Mouse (Mus musculus): Measurements from ENCODE around the gene U2af2. TPM values are rescaled to one million over a fixed set of nuclear protein-coding genes. Genes with fewer than 3 reads are reported as not detected.

The U2af2 gene
- polyA plus RNA-seq, 1 experiment from 2014 or later: 105 TPM

- Histone ChIP-seq H3K4me1 (replicated peaks) (no peaks in the 10 kb centered on the region), H3K36me3 (peaks cover 49% of the 10 kb centered on the region), H3K9me3 (no peaks in the 10 kb centered on the region), H3K4me3 (no peak overlapping the region), H3K27ac (replicated peaks) (no peak overlapping the region), H3K27me3 (no peaks in the 10 kb centered on the region), H3K9ac (no peak overlapping the region), H3K4me2 (no peak overlapping the region)
- 90% methylated on average over 3 of the region's 3 CpGs for WGBS
- ATAC-seq (ENCODE audit: low read depth): no peak
Measured at GRCm38 (mm10) chr7:5099796-5100195, 37.9 kb downstream of the U2af2 start.

DNA sequence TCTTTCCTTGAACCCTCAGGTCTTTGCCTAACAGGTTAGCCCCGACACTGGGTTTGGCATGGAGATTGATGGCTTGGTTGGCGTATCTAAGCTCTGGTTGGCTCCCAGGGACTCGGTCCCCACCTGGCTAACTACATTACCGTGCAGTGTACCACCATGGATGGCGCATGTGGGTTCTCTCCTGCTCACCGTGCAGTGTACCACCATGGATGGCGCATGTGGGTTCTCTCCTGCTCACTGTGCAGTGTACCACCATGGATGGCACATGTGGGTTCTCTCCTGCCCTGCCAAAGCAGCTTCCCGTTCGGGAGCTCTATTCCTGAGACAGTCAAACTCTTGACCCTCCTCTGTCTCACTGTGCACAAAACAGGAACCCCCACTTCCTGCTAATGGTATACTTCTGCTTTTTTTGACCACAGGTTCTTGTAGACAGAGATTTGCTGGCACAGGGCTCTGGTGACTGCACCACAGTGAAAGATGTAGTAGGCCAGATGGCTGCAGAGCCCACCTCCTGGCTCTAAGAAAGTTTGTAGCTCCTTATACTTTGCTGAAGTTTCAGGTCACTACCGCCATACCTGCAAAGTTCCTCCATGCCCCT, 39.2 kb downstream of the U2af2 start:
- ATAC-seq (ENCODE audit: low read depth): no peak

GRCm38 (mm10) chr7:5102564-5102963, 40.6 kb downstream of the U2af2 start:
- Histone ChIP-seq H3K9ac (no peak overlapping the region), H3K36me3 (peaks cover 22% of the 10 kb centered on the region), H3K9me3 (no peaks in the 10 kb centered on the region), H3K27me3 (no peaks in the 10 kb centered on the region), H3K4me2 (no peak overlapping the region), H3K4me3 (no peak overlapping the region), H3K4me1 (replicated peaks) (no peaks in the 10 kb centered on the region), H3K27ac (replicated peaks) (no peak overlapping the region)
- ATAC-seq (ENCODE audit: low read depth): no peak
- 88% methylated on average over 2 of the region's 2 CpGs for WGBS

More for the DNA sequence above, 39.2 kb downstream of the U2af2 start:
- no peak overlapping the region for H3K4me2 ChIP-seq
- H3K27me3 ChIP-seq: no peaks in the 10 kb centered on the region
- no peaks in the 10 kb centered on the region for H3K9me3 ChIP-seq
- H3K27ac ChIP-seq (replicated peaks): no peak overlapping the region
- no peak overlapping the region for H3K9ac ChIP-seq
- 91% methylated on average over 10 of the region's 10 CpGs for WGBS
- H3K36me3 ChIP-seq: peaks cover 36% of the 10 kb centered on the region
- no peak overlapping the region for H3K4me3 ChIP-seq
- no peaks in the 10 kb centered on the region for H3K4me1 ChIP-seq (replicated peaks)

GRCm38 (mm10) chr7:5108272-5108671, 46.3 kb downstream of the U2af2 start:
- WGBS: 92% methylated on average over 4 of the region's 4 CpGs
- ATAC-seq (ENCODE audit: low read depth): no peak
- no peak overlapping the region for H3K4me3 ChIP-seq
- H3K9me3 ChIP-seq: no peaks in the 10 kb centered on the region
- H3K4me1 ChIP-seq (replicated peaks): no peaks in the 10 kb centered on the region
- H3K4me2 ChIP-seq: no peak overlapping the region
- H3K27ac ChIP-seq (replicated peaks): no peak overlapping the region
- no peak overlapping the region for H3K9ac ChIP-seq
- no peaks in the 10 kb centered on the region for H3K36me3 ChIP-seq
- no peaks in the 10 kb centered on the region for H3K27me3 ChIP-seq

- H3K36me3 ChIP-seq: no peaks in the 10 kb centered on the region
- no peak overlapping the region for H3K4me3 ChIP-seq
- no peaks in the 10 kb centered on the region for H3K27me3 ChIP-seq
- no peak overlapping the region for H3K4me2 ChIP-seq
- H3K9me3 ChIP-seq: no peaks in the 10 kb centered on the region
- 85% methylated on average over 8 of the region's 8 CpGs for WGBS
- no peaks in the 10 kb centered on the region for H3K4me1 ChIP-seq (replicated peaks)
- no peak overlapping the region for H3K27ac ChIP-seq (replicated peaks)
- no peak overlapping the region for H3K9ac ChIP-seq
- no peak for ATAC-seq (ENCODE audit: low read depth)
Measured at GRCm38 (mm10) chr7:5109301-5109700, 47.4 kb downstream of the U2af2 start.

- H3K9me3 ChIP-seq: no peaks in the 10 kb centered on the region
- H3K27me3 ChIP-seq: no peaks in the 10 kb centered on the region
- H3K36me3 ChIP-seq: no peaks in the 10 kb centered on the region
- no peak overlapping the region for H3K4me2 ChIP-seq
- H3K27ac ChIP-seq (replicated peaks): no peak overlapping the region
- no peak for ATAC-seq (ENCODE audit: low read depth)
- H3K9ac ChIP-seq: no peak overlapping the region
- 62% methylated on average over 3 of the region's 3 CpGs for WGBS
- H3K4me3 ChIP-seq: no peak overlapping the region
- H3K4me1 ChIP-seq (replicated peaks): no peaks in the 10 kb centered on the region
Measured at GRCm38 (mm10) chr7:5112701-5113100, 50.8 kb downstream of the U2af2 start.

- no peak within 1 kb of the TSS for H3K27ac ChIP-seq (replicated peaks)
- no peak for ATAC-seq (ENCODE audit: low read depth)
- H3K27me3 ChIP-seq: no peaks in the 10 kb centered on the region
- no peak within 1 kb of the TSS for H3K9ac ChIP-seq
- H3K9me3 ChIP-seq: no peaks in the 10 kb centered on the region
- WGBS: 93% methylated on average over 3 of the region's 3 CpGs
- H3K4me2 ChIP-seq: no peak within 1 kb of the TSS
- no peaks in the 10 kb centered on the region for H3K36me3 ChIP-seq
- H3K4me1 ChIP-seq (replicated peaks): no peaks in the 10 kb centered on the region
- H3K4me3 ChIP-seq: no peak within 1 kb of the TSS
Measured at GRCm38 (mm10) chr7:5116850-5117249, 54.9 kb downstream of the U2af2 start, which contains the start of gene Rfpl4. TSS of gene Rfpl4 (minus strand) at chr7:5116950.

DNA sequence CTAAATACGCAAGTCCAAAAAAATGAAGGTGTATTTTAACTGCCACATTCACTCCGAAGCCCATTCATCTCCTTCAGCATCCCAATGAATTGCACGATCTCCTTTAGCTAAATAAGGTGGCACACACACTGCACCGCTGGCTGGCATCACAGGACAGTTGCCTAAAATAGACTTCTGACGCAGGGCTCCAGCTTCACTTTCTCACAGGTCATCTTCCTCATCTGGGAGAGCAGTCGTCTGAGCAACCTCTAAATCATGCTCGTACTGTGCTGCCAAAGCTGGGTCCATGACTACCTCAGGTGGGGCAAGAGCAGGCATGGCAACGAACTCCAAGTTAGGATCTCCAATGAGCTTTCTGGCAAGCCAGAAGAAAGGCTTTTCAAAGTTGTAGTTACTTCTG, 63.1 kb downstream of the U2af2 start:
- 89% methylated on average over 8 of the region's 8 CpGs for WGBS
- ATAC-seq (ENCODE audit: low read depth): no peak

DNA sequence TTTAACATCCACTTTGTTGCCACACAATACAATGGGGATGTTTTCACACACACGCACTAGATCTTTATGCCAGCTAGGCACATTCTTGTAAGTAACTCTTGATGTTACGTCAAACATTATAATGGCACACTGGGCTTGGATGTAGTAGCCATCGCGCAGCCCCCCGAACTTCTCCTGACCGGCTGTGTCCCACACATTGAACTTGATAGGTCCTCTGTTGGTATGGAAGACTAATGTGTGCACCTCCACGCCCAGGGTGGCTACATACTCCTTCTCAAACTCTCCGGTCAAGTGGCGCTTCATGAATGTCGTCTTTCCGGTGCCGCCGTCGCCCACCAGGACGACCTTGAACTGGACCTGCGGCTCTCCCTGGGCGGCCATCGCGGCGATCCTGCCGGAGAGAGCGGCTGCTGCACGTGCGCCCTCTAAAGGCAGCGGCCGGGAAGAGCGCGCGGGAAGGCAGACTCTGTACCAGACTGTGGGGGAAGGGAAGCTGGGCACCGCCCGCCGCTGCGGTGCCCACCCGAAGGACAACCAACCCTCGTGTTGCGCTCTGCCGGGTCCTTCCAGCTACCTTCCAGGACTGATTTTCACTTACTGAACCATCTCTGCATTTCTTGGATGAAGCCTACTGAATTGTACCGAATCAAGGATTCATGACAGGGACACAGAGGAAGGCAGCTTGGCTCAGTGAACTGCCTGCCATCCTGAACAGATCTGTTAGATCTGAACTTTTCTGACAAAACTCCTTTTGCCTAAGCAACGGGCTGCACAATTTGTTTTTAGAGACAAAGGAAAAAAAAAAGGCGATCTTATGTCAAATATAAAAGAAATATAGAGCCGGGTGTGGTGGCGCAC, 63.8 kb downstream of the U2af2 start, which contains the start of gene Rasl2-9:
Gene Rasl2-9, minus strand, starts transcription at position 402 of the 858 bp plus-strand sequence.
- Histone ChIP-seq H3K4me1 (replicated peaks) (no peaks in the 10 kb centered on the region), H3K27me3 (no peaks in the 10 kb centered on the region), H3K4me2 (peak within 1 kb of the TSS; percentile 60), H3K36me3 (no peaks in the 10 kb centered on the region), H3K4me3 (peak within 1 kb of the TSS; percentile 38), H3K9ac (peak within 1 kb of the TSS; percentile 53), H3K9me3 (no peaks in the 10 kb centered on the region), H3K27ac (replicated peaks) (no peak within 1 kb of the TSS)
- ATAC-seq (ENCODE audit: low read depth): peak; percentile 88
- WGBS: 17% methylated on average over 42 of the region's 42 CpGs

More for the DNA sequence above, 63.1 kb downstream of the U2af2 start:
- H3K4me3 ChIP-seq: no peak overlapping the region
- H3K27me3 ChIP-seq: no peaks in the 10 kb centered on the region
- H3K4me1 ChIP-seq (replicated peaks): no peaks in the 10 kb centered on the region
- no peaks in the 10 kb centered on the region for H3K9me3 ChIP-seq
- no peaks in the 10 kb centered on the region for H3K36me3 ChIP-seq
- H3K4me2 ChIP-seq: no peak overlapping the region
- H3K27ac ChIP-seq (replicated peaks): no peak overlapping the region
- H3K9ac ChIP-seq: no peak overlapping the region

Small RNAs within 50 kb of the gene (microRNA-seq; reads per million reads assigned to microRNA genes)
- not detected for gene Gm26217

Other genes with a start within 250 kb of the U2af2 start
- 266 and 276 TPM in 2 replicates for gene Ube2s, start 249.6 kb upstream of the U2af2 start, polyA plus RNA-seq (2015; fragmentation: Nextera tagmentation; extraction: Ambion mirVana)
- gene Shisa7, start 217.4 kb upstream of the U2af2 start, polyA plus RNA-seq (2015; fragmentation: Nextera tagmentation; extraction: Ambion mirVana): 8.7 and 9.7 TPM in 2 replicates
- 4.5 and 4.8 TPM in 2 replicates for gene Isoc2b, start 191.9 kb upstream of the U2af2 start, polyA plus RNA-seq (2015; fragmentation: Nextera tagmentation; extraction: Ambion mirVana)
- 0.51 and 0.91 TPM in 2 replicates for gene Isoc2a, start 185.0 kb upstream of the U2af2 start, polyA plus RNA-seq (2015; fragmentation: Nextera tagmentation; extraction: Ambion mirVana)
- gene Gm36210, start 155.6 kb upstream of the U2af2 start, polyA plus RNA-seq (2015; fragmentation: Nextera tagmentation; extraction: Ambion mirVana): 0.35 and 0.47 TPM in 2 replicates
- 4.6 and 4.8 TPM in 2 replicates for gene Zfp628, start 146.9 kb upstream of the U2af2 start, polyA plus RNA-seq (2015; fragmentation: Nextera tagmentation; extraction: Ambion mirVana)
- 21.5 and 23.2 TPM in 2 replicates for gene Nat14, start 140.1 kb upstream of the U2af2 start, polyA plus RNA-seq (2015; fragmentation: Nextera tagmentation; extraction: Ambion mirVana)
- gene Ssc5d, start 136.4 kb upstream of the U2af2 start, polyA plus RNA-seq (2015; fragmentation: Nextera tagmentation; extraction: Ambion mirVana): 2.4 and 2.7 TPM in 2 replicates
- not detected in 2 replicates for gene Sbk2, start 97.7 kb upstream of the U2af2 start, polyA plus RNA-seq (2015; fragmentation: Nextera tagmentation; extraction: Ambion mirVana)
- 0.14 and 0.18 TPM in 2 replicates for gene Sbk3, start 91.0 kb upstream of the U2af2 start, polyA plus RNA-seq (2015; fragmentation: Nextera tagmentation; extraction: Ambion mirVana)
- gene Zfp579, start 66.0 kb upstream of the U2af2 start, polyA plus RNA-seq (2015; fragmentation: Nextera tagmentation; extraction: Ambion mirVana): 59.8 and 63.2 TPM in 2 replicates
- 8.4 and 9.1 TPM in 2 replicates for gene Zfp524, start 47.7 kb upstream of the U2af2 start, polyA plus RNA-seq (2015; fragmentation: Nextera tagmentation; extraction: Ambion mirVana)
- gene Fiz1, start 47.4 kb upstream of the U2af2 start, polyA plus RNA-seq (2015; fragmentation: Nextera tagmentation; extraction: Ambion mirVana): 43.0 and 43.7 TPM in 2 replicates
- gene Gm44973, start 46.6 kb upstream of the U2af2 start, polyA plus RNA-seq (2015; fragmentation: Nextera tagmentation; extraction: Ambion mirVana): 0.61 TPM in 1 of 2 replicates, not detected in the other
- gene Zfp865, start 41.8 kb upstream of the U2af2 start, polyA plus RNA-seq (2015; fragmentation: Nextera tagmentation; extraction: Ambion mirVana): 6.2 and 6.3 TPM in 2 replicates
- 40.0 and 43.3 TPM in 2 replicates for gene Ccdc106, start 41.6 kb upstream of the U2af2 start, polyA plus RNA-seq (2015; fragmentation: Nextera tagmentation; extraction: Ambion mirVana)
- not detected in 2 replicates for gene 4632433K11Rik, start 28.0 kb upstream of the U2af2 start, polyA plus RNA-seq (2015; fragmentation: Nextera tagmentation; extraction: Ambion mirVana)
- gene Zfp784, start 23.7 kb upstream of the U2af2 start, polyA plus RNA-seq (2015; fragmentation: Nextera tagmentation; extraction: Ambion mirVana): 8.3 and 9.1 TPM in 2 replicates
- gene Zfp580, start 10.6 kb upstream of the U2af2 start, polyA plus RNA-seq (2015; fragmentation: Nextera tagmentation; extraction: Ambion mirVana): 69.9 and 81.4 TPM in 2 replicates
- gene Epn1, start 18.1 kb downstream of the U2af2 start, polyA plus RNA-seq (2015; fragmentation: Nextera tagmentation; extraction: Ambion mirVana): 76.4 and 89.3 TPM in 2 replicates
- not detected in 2 replicates for gene Rfpl4, start 54.8 kb downstream of the U2af2 start, polyA plus RNA-seq (2015; fragmentation: Nextera tagmentation; extraction: Ambion mirVana)
- gene Rasl2-9, start 63.8 kb downstream of the U2af2 start, polyA plus RNA-seq (2015; fragmentation: Nextera tagmentation; extraction: Ambion mirVana): 0.34 and 0.45 TPM in 2 replicates
- gene Vmn1r55, start 87.5 kb downstream of the U2af2 start, polyA plus RNA-seq (2015; fragmentation: Nextera tagmentation; extraction: Ambion mirVana): not detected in 2 replicates
- not detected in 2 replicates for gene Vmn1r56, start 134.6 kb downstream of the U2af2 start, polyA plus RNA-seq (2015; fragmentation: Nextera tagmentation; extraction: Ambion mirVana)
- not detected in 2 replicates for gene Vmn1r57, start 156.3 kb downstream of the U2af2 start, polyA plus RNA-seq (2015; fragmentation: Nextera tagmentation; extraction: Ambion mirVana)

Measured in neural tube, embryonic 13.5 days (tissue).